Mouse (Mus musculus) kidney, postnatal 25 days (tissue): Measurements from ENCODE around the gene Gm21760.
"Not testable (repeated sequence)": the region's sequence is repeated elsewhere in the genome, so short reads cannot be mapped to it uniquely, and the experiment has no call there.

Experiments used
- DNase-seq, 2 experiments: peaks; one replicate each; pipeline ENCODE4 v3.0.0; 2021; ENCODE audit warnings: mixed read lengths in 2 of 2

Gene Gm21760

GRCm38 (mm10) chrY:80133479-80133878, at the start of gene Gm21760:
Gene Gm21760 (plus strand): TSS chrY:80133779.
- DNase-seq = not testable (repeated sequence)
